Mouse (Mus musculus): ENCODE data around the gene Dnase1l2. TPM values are rescaled to one million over a fixed set of nuclear protein-coding genes. Genes with fewer than 3 reads are reported as not detected.
"Not testable (repeated sequence)": the region's sequence is repeated elsewhere in the genome, so short reads cannot be mapped to it uniquely, and the experiment has no call there.

Dnase1l2 gene
- polyA plus RNA-seq, 1 experiment from 2014 or later: 3.5 TPM

DNA sequence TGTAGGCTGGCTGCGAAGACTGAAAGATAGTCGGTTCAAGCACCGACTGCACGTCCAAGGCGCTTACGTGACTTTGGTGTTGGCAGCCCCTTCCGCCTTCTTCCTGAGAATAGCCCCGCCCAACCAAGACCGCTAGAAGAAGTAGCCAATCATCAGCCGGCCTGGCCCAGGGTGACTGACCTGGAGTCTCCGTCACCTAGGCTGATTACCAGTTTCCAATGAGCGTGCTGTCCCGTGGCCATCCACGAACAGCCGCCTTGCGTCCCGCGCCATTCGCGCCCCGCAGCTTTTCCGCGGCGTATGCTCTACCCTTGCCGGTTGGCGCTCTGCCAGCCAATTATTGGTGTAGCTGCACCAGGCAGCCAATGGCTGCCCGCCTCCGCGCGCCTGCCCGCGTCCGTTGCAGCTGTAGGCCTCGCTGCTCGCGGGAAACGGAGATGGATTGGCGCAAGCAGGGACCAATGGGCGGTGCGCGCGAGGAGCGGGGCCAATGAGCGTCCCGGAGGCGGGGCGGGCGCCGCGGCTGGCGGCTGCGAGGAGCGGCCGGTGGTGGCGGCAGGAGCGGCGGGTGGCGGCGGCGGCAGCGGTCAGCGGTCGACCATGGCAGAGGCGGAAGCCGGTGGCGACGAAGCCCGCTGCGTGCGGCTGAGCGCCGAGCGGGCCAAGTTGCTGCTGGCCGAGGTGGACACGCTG lies 27.2 kb upstream of the Dnase1l2 start, which contains the start of the genes E4f1 and Pgp:
Gene E4f1, minus strand, starts transcription at position 404 of the 693 bp plus-strand sequence.
Gene Pgp, plus strand, starts transcription at position 483 of the 693 bp plus-strand sequence.
- WGBS: under 1% methylated on average over 75 of the region's 75 CpGs
- peak; percentile 96 for ATAC-seq (ENCODE audit: insufficient number of reproducible peaks, insufficient read depth, low FRiP score, low TSS enrichment, low read depth)
- H3K9me3 ChIP-seq: no peaks in the 10 kb centered on the region

DNA sequence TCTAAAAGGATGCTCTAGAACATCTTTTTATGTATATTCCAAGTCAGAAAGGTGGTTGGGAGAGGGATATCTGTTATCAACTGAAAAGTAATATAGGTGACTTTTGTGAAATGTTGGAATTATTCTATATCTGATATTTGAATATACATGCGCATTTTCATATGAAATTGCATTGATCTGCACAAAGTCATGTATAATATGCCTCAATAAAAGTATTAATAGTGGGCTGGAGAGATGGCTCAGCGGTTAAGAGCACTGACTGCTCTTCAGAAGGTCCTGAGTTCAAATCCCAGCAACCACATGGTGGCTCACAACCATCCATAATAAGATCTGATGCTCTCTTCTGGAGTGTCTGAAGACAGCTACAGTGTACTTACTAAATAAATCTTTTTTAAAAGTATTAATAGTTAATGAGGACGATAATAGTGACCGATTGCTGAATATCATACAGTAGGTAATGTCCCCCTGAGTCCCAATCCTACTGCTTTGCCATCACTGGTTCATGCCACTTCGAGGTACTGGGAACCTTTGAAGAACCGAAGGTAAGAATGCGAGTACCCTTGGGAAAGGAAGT lies 26.5 kb upstream of the Dnase1l2 start:
- peak overlapping the region; percentile 86 for H3K4me3 ChIP-seq
- no peak for ATAC-seq (ENCODE audit: insufficient number of reproducible peaks, insufficient read depth, low FRiP score, low TSS enrichment, low read depth)
- peaks cover 13% of the 10 kb centered on the region for H3K36me3 ChIP-seq
- H3K9ac ChIP-seq: peak overlapping the region; percentile 91
- H3K27me3 ChIP-seq: no peaks in the 10 kb centered on the region
- peaks cover 37% of the 10 kb centered on the region for H3K4me1 ChIP-seq
- WGBS: 17% methylated on average over 7 of the region's 7 CpGs
- no peaks in the 10 kb centered on the region for H3K9me3 ChIP-seq
- H3K4me2 ChIP-seq: peak overlapping the region; percentile 99
- H3K27ac ChIP-seq: peak overlapping the region; percentile 82

More for the DNA sequence above, 27.2 kb upstream of the Dnase1l2 start, which contains the start of the genes E4f1 and Pgp:
- peaks cover 40% of the 10 kb centered on the region for H3K4me1 ChIP-seq
- peak within 1 kb of the TSS; percentile 82 for H3K27ac ChIP-seq
- H3K27me3 ChIP-seq: no peaks in the 10 kb centered on the region
- H3K36me3 ChIP-seq: peaks cover 19% of the 10 kb centered on the region
- H3K4me3 ChIP-seq: peak within 1 kb of the TSS; percentile 86
- H3K4me2 ChIP-seq: peak within 1 kb of the TSS; percentile 99
- peak within 1 kb of the TSS; percentile 91 for H3K9ac ChIP-seq

DNA sequence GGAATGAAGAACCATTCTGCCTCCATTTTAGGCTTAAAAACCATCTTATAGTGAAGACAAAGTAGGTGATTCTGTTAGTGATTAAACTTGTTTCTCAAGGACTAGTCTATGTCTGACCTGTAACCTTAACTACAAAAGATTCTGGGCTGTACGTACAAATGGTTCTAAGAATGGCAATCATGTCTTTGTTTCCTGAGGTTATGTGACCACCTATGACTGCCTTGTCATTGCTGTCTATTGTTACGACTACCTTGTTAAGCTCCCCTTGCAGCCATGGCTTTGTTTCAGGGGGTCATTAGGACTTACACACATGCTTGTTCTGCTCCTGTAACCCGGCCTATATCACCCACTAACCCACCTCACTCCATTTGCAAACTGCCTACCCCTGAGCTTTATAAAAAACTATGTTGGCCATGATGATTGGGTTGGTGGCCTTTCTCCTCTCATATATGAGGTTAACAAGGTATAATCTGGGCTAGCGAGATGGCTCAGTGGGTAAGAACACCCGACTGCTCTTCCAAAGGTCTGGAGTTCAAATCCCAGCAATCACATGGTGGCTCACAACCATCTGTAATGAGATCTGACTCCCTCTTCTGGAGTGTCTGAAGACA lies 25.8 kb upstream of the Dnase1l2 start:
- ATAC-seq (ENCODE audit: insufficient number of reproducible peaks, insufficient read depth, low FRiP score, low TSS enrichment, low read depth): no peak
- H3K4me1 ChIP-seq: peaks cover 31% of the 10 kb centered on the region
- no peak overlapping the region for H3K9ac ChIP-seq
- no peaks in the 10 kb centered on the region for H3K9me3 ChIP-seq
- H3K4me2 ChIP-seq: no peak overlapping the region
- no peaks in the 10 kb centered on the region for H3K27me3 ChIP-seq
- 87% methylated on average over 5 of the region's 5 CpGs for WGBS
- H3K36me3 ChIP-seq: peaks cover 6% of the 10 kb centered on the region
- H3K27ac ChIP-seq: no peak overlapping the region
- no peak overlapping the region for H3K4me3 ChIP-seq

DNA sequence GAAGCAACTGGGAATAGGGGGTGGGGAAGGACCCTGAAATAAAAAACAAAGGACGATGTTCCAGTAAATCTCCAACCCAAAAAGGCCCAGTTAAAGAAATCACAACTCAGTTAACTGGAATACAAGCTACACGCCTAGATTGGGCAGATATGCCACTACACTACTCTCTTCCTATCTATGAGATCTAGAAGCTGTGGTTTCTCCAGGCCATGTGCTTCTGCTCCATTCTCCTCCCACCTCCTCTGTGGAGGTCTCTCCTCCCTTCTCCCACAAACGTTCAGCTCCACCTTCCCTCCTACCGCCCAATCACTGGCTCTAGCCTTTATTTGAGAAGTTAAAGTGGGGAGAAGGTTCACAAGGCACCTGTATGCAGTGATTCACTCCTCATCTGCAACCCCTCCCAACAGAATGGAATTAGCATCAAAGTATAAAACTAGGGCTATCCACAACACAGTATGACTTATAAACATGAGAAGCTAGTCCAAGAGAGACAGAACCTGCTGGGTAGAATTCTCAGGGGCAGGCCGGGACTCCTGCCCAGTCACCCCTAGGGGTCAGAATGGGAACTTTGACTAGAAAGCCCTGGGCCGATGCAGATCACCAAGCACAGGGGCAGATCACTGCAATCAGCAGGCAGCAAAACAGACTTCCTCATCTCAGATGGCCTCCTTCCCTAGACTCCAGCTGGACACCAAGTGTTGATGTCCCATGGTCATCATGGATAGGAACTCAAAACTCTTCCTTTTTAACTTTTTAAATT lies 20.6 kb upstream of the Dnase1l2 start:
- no peak overlapping the region for H3K4me2 ChIP-seq
- no peak for ATAC-seq (ENCODE audit: insufficient number of reproducible peaks, insufficient read depth, low FRiP score, low TSS enrichment, low read depth)
- H3K9ac ChIP-seq: no peak overlapping the region
- 50% methylated on average over 6 of the region's 6 CpGs for WGBS
- H3K27me3 ChIP-seq: no peaks in the 10 kb centered on the region
- H3K36me3 ChIP-seq: no peaks in the 10 kb centered on the region
- H3K4me3 ChIP-seq: no peak overlapping the region
- H3K4me1 ChIP-seq: no peaks in the 10 kb centered on the region
- no peaks in the 10 kb centered on the region for H3K9me3 ChIP-seq
- no peak overlapping the region for H3K27ac ChIP-seq

DNA sequence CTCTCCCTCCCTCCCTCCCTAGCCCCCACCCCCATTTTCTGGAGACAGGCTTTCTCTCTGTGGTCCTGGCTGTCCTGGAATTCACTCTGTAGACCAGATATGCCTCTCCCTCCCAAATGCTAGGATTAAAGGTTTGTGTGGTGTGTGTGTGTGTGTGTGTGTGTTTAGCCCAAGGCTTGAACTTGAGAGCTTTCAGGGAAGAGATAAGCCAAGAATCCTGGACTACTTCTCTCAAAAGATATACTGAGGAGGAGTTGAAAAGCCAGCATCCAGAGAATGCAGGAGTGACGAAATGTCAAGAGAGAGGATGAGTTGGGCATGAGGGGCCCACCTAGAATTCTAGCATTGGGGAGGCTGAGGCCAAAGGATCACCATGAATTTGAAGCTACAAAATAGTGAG lies 20.0 kb upstream of the Dnase1l2 start:
- no peak for ATAC-seq (ENCODE audit: insufficient number of reproducible peaks, insufficient read depth, low FRiP score, low TSS enrichment, low read depth)
- H3K36me3 ChIP-seq: no peaks in the 10 kb centered on the region
- WGBS: 78% methylated on average over 1 of the region's 1 CpGs

DNA sequence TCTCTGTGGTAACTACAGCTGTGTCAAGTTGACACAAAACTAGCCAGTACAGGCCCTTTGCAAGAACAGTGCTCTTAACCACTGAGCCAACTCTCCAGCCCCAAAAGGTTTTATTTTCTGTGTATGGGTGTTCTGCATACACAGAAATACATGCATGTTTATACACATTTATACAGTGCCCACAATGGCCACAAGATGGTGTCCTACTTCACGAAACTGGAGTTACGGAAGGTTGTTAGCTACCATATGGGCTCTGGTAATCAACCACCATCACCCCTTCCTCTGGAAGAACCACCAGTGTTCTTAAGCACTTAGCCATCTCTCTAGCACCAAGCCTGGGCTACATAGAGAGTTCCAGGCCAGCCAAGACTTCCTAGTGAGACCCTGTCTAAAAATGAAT lies 18.7 kb upstream of the Dnase1l2 start:
- Histone ChIP-seq H3K4me3 (no peak overlapping the region), H3K27ac (no peak overlapping the region), H3K27me3 (no peaks in the 10 kb centered on the region), H3K4me2 (no peak overlapping the region), H3K36me3 (no peaks in the 10 kb centered on the region), H3K9ac (no peak overlapping the region), H3K9me3 (no peaks in the 10 kb centered on the region), H3K4me1 (no peaks in the 10 kb centered on the region)
- WGBS: 67% methylated on average over 2 of the region's 2 CpGs
- ATAC-seq (ENCODE audit: insufficient number of reproducible peaks, insufficient read depth, low FRiP score, low TSS enrichment, low read depth): no peak

More for the DNA sequence above, 20.0 kb upstream of the Dnase1l2 start:
- H3K4me1 ChIP-seq: no peaks in the 10 kb centered on the region
- no peak overlapping the region for H3K4me3 ChIP-seq
- no peak overlapping the region for H3K27ac ChIP-seq
- no peaks in the 10 kb centered on the region for H3K27me3 ChIP-seq
- no peaks in the 10 kb centered on the region for H3K9me3 ChIP-seq
- no peak overlapping the region for H3K9ac ChIP-seq
- no peak overlapping the region for H3K4me2 ChIP-seq

DNA sequence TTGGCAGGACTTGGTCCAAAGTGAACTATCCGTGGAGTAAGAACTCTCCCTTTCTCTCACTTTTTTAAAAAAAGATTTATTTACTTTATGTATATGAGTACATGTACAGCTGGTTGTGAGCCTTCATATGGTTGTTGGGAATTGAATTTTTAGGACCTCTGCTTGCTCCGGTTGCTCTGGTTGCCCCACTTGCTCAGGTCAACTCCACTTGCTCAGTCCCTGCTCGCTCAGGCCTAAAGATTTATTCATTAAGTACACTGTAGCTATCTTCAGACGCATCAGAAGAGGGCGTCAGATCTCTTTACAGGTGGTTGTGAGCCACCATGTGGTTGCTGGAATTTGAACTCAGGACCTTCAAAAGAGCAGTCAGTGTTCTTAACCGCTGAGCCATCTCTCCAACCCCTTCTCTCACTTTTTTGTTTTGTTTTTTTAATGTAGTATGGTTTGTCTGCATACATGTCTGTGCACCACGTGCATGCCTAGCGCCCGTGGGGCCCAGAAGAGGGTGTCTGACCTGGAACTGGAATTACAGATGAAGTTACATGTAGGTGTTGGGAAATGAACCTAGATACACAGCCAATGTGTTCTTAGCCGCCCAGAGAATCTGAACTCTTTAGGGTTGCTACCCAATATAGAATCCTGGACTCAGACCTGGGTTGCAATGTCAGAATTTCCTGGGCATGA lies 12.8 kb upstream of the Dnase1l2 start:
- WGBS: 47% methylated on average over 10 of the region's 10 CpGs
- H3K27me3 ChIP-seq; ATAC-seq (ENCODE audit: insufficient number of reproducible peaks, insufficient read depth, low FRiP score, low TSS enrichment, low read depth); H3K36me3 ChIP-seq; H3K9me3 ChIP-seq; H3K9ac ChIP-seq: not testable (repeated sequence)
- peaks cover 14% of the 10 kb centered on the region for H3K4me1 ChIP-seq
- peak overlapping the region; percentile 65 for H3K4me2 ChIP-seq
- H3K27ac ChIP-seq: peak overlapping the region; percentile 97
- peak overlapping the region; percentile 87 for H3K4me3 ChIP-seq

DNA sequence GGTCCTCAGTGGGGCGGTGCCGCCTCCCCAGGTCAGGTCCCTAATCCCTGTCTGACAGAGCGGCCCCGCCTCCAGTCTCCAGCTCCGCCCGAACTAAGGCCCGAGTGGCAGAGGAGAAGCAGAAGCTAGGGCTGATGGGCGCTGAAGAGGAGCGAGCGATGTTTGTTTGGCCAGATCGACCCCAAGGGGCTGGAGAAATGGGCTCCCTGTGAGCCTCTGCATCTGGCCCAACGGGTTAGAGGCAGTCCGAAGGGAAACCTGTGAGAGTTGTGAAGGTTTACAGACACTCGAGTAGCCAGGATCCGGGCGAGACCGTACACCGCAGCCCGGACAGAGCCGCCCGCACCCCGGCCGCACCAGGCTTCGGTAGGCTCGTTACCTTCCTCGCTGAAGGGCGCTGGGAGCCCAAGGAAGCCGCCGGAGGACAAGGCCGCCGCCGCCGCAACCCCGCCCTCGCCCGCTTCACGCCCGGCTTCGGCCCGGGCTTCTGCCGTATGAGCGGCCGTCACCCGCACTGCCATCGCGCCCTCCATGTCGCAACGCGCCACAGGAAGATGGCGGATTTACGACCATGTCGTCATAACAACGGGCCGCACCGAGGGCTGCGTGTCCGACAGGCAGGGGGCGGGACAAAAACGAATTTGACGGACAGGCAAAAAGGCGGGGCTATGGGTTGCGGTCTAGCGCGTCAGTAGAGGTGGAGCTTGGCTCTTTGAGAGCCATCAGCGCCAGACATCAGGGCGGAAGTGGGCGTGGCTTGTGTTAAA lies 12.0 kb upstream of the Dnase1l2 start:
- no peaks in the 10 kb centered on the region for H3K27me3 ChIP-seq
- ATAC-seq (ENCODE audit: insufficient number of reproducible peaks, insufficient read depth, low FRiP score, low TSS enrichment, low read depth): peak; percentile 91
- WGBS: under 1% methylated on average over 67 of the region's 67 CpGs
- H3K27ac ChIP-seq: peak overlapping the region; percentile 97
- peak overlapping the region; percentile 65 for H3K4me2 ChIP-seq
- peak overlapping the region; percentile 95 for H3K9ac ChIP-seq
- H3K36me3 ChIP-seq: peaks cover 17% of the 10 kb centered on the region
- no peaks in the 10 kb centered on the region for H3K9me3 ChIP-seq
- peak overlapping the region; percentile 87 for H3K4me3 ChIP-seq
- H3K4me1 ChIP-seq: peaks cover 14% of the 10 kb centered on the region

DNA sequence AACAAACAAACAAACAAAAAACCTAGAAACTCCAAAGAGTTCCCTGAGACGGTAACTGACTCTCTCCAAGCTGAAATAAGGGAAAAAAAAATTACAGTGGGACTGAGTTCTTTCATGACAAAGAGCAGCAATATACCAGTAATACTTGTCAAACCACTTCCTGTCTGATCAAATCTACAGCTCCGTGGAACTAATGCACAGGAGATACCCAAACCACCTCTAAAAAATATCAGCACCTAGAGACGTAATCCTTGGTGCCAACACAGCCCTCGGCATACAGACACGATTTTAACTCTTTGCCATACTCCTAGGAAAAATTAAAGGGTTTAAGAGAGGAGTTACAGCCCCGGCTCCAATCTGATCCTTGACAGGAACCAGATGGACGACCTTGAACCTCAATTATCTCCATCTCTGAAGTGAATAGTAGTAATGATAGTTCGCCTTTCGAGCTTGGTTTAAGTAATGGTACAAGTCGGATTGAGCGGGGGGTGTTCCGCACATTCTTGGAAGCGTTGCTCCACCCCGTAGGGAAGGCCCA lies 11.4 kb upstream of the Dnase1l2 start:
- WGBS: 5% methylated on average over 14 of the region's 14 CpGs
- H3K27ac ChIP-seq: peak overlapping the region; percentile 97
- peak overlapping the region; percentile 95 for H3K9ac ChIP-seq
- H3K4me1 ChIP-seq: peaks cover 14% of the 10 kb centered on the region
- no peak for ATAC-seq (ENCODE audit: insufficient number of reproducible peaks, insufficient read depth, low FRiP score, low TSS enrichment, low read depth)
- peak overlapping the region; percentile 65 for H3K4me2 ChIP-seq
- peak overlapping the region; percentile 87 for H3K4me3 ChIP-seq
- no peaks in the 10 kb centered on the region for H3K9me3 ChIP-seq
- H3K27me3 ChIP-seq: no peaks in the 10 kb centered on the region
- peaks cover 24% of the 10 kb centered on the region for H3K36me3 ChIP-seq

DNA sequence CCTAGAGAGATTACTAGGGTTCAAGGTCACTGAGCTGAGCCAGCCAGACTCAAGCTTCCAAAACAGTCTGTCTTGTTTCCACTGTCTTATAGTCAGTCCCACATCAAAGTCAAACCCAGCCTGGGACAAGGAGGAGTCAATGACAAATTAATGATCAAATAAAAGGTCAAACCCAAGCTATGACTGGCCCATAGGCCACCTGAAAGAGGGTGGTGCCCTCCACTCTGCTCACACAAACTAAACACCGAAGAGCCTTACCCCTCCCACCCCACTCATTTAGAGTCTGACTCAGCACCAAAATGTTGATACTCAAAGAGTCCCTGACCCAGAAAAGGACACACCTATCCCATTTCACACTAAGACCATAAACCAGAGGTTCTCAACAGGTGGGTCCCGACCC lies 10.5 kb upstream of the Dnase1l2 start:
- Histone ChIP-seq H3K4me1 (peaks cover 14% of the 10 kb centered on the region), H3K9me3 (no peaks in the 10 kb centered on the region), H3K9ac (no peak overlapping the region), H3K4me2 (peak overlapping the region; percentile 65), H3K4me3 (peak overlapping the region; percentile 87; the same call in 1 of the 2 replicates), H3K27me3 (no peaks in the 10 kb centered on the region), H3K27ac (no peak overlapping the region), H3K36me3 (peaks cover 33% of the 10 kb centered on the region)
- WGBS: 82% methylated on average over 2 of the region's 2 CpGs
- ATAC-seq (ENCODE audit: insufficient number of reproducible peaks, insufficient read depth, low FRiP score, low TSS enrichment, low read depth): no peak
